Mouse (Mus musculus) neural tube, embryonic 11.5 days (tissue): ENCODE data around the gene Zrsr2. TPM values are rescaled to one million over a fixed set of nuclear protein-coding genes. Genes with fewer than 3 reads are reported as not detected.

ENCODE experiments used
- ATAC-seq: fragments of 200-750 bp; cut with Nextera tagmentation; 2 replicates; pipeline ENCODE4 v1.8.0; 2017; ENCODE audit warnings: moderate number of reproducible peaks, mild to moderate bottlenecking, moderate TSS enrichment, moderate library complexity; ENCODE audit not compliant: insufficient read depth, low FRiP score, low TSS enrichment
- DNase-seq: peaks from one replicate; pipeline ENCODE4 v3.0.0-alpha.2; 2015; ENCODE audit warnings: low spot score
- H3K27ac ChIP-seq: fragments of 300-500 bp; sonication (generic); 2 replicates; pipeline ENCODE4 v1.5.1; 2014; ENCODE audit warnings: low read depth, mild to moderate bottlenecking, low read length
- H3K27me3 ChIP-seq: fragments of 300-500 bp; sonication (generic); 2 replicates; pipeline ENCODE4 v1.6.1; 2014; ENCODE audit warnings: mild to moderate bottlenecking, low read length, mixed read lengths; ENCODE audit not compliant: control insufficient read depth, insufficient read depth
- H3K36me3 ChIP-seq: fragments of 300-500 bp; sonication (generic); 2 replicates; pipeline ENCODE4 v1.6.1; 2014; ENCODE audit warnings: mild to moderate bottlenecking, low read length, moderate library complexity, mixed read lengths; ENCODE audit not compliant: control insufficient read depth, insufficient read depth
- H3K4me1 ChIP-seq: fragments of 300-500 bp; sonication (generic); 2 replicates; pipeline ENCODE4 v1.6.1; 2014; ENCODE audit warnings: low read length, mixed read lengths; ENCODE audit not compliant: control insufficient read depth, insufficient read depth
- H3K4me2 ChIP-seq: fragments of 300-500 bp; sonication (generic); 2 replicates; pipeline ENCODE4 v1.6.1; 2014; ENCODE audit warnings: low read depth, mild to moderate bottlenecking, moderate library complexity
- H3K4me3 ChIP-seq: fragments of 300-500 bp; sonication (generic); 2 replicates; pipeline ENCODE4 v1.5.1; 2014; ENCODE audit warnings: low read depth, low read length
- H3K9ac ChIP-seq: fragments of 300-500 bp; sonication (generic); 2 replicates; pipeline ENCODE4 v1.6.1; 2014; ENCODE audit warnings: mild to moderate bottlenecking, low read length
- H3K9me3 ChIP-seq: fragments of 300-500 bp; sonication (generic); 2 replicates; pipeline ENCODE4 v1.6.1; 2016; ENCODE audit warnings: low read length; ENCODE audit not compliant: control insufficient read depth
- WGBS: fragments of 180-500 bp; shearing (Covaris S2); extraction: QIAGEN DNeasy Blood & Tissue Kit; methylation state at CpG from one replicate; pipeline ENCODE4 v1.1.7; 2014; 5-methylcytosine and 5-hydroxymethylcytosine counted together
- polyA plus RNA-seq: library from polyadenylated mRNA; unstranded; fragments of >200 nt; fragmentation: Nextera tagmentation; extraction: Ambion mirVana; gene quantifications from 2 replicates; pipeline ENCODE4 v1.2.1, GENCODE M21; 2014

The Zrsr2 gene
- polyA plus RNA-seq, 1 experiment from 2014 or later, result 49.2 TPM

GRCm38 (mm10) chrX:163908003-163908336, 50.5 kb downstream of the Zrsr2 start:
- Histone ChIP-seq H3K9ac (peak overlapping the region; percentile 50), H3K36me3 (no peaks in the 10 kb centered on the region), H3K27ac (peak overlapping the region; percentile 67; the same call in 1 of the 2 replicates), H3K27me3 (no peaks in the 10 kb centered on the region), H3K9me3 (no peaks in the 10 kb centered on the region), H3K4me1 (no peaks in the 10 kb centered on the region), H3K4me2 (peak overlapping the region; percentile 46), H3K4me3 (peak overlapping the region; percentile 48)
- no peak for ATAC-seq
- DNase-seq, result peak; percentile 10
- WGBS, result 27% methylated on average over 8 of the region's 8 CpGs

GRCm38 (mm10) chrX:163906861-163907260, 51.6 kb downstream of the Zrsr2 start:
- DNase-seq, result no peak
- no peak overlapping the region for H3K4me2 ChIP-seq
- no peaks in the 10 kb centered on the region for H3K36me3 ChIP-seq
- no peaks in the 10 kb centered on the region for H3K4me1 ChIP-seq
- no peaks in the 10 kb centered on the region for H3K27me3 ChIP-seq
- no peak overlapping the region for H3K27ac ChIP-seq
- no peak for ATAC-seq
- no peaks in the 10 kb centered on the region for H3K9me3 ChIP-seq
- no peak overlapping the region for H3K9ac ChIP-seq
- H3K4me3 ChIP-seq, result no peak overlapping the region
- 89% methylated on average over 2 of the region's 2 CpGs for WGBS

GRCm38 (mm10) chrX:163899431-163900020, 58.9 kb downstream of the Zrsr2 start:
- DNase-seq (no peak), ATAC-seq (no peak)
- Histone ChIP-seq H3K4me3 (no peak overlapping the region), H3K9ac (no peak overlapping the region), H3K4me1 (no peaks in the 10 kb centered on the region), H3K9me3 (no peaks in the 10 kb centered on the region), H3K36me3 (no peaks in the 10 kb centered on the region), H3K27me3 (no peaks in the 10 kb centered on the region; the same call in 1 of the 2 replicates), H3K4me2 (no peak overlapping the region), H3K27ac (no peak overlapping the region)
- 64% methylated on average over 5 of the region's 5 CpGs for WGBS

GRCm38 (mm10) chrX:163897354-163897753, 61.1 kb downstream of the Zrsr2 start:
- no peak overlapping the region for H3K4me3 ChIP-seq
- no peak overlapping the region for H3K4me2 ChIP-seq
- H3K4me1 ChIP-seq, result no peaks in the 10 kb centered on the region
- H3K27ac ChIP-seq, result no peak overlapping the region
- H3K9ac ChIP-seq, result no peak overlapping the region
- H3K27me3 ChIP-seq, result no peaks in the 10 kb centered on the region; the same call in 1 of the 2 replicates
- H3K9me3 ChIP-seq, result no peaks in the 10 kb centered on the region
- DNase-seq (no peak), ATAC-seq (no peak)
- H3K36me3 ChIP-seq, result no peaks in the 10 kb centered on the region
- WGBS, result 81% methylated on average over 1 of the region's 1 CpGs

GRCm38 (mm10) chrX:163885539-163885981, 72.9 kb downstream of the Zrsr2 start:
- DNase-seq, result peak; percentile 16
- H3K27me3 ChIP-seq, result no peaks in the 10 kb centered on the region
- no peaks in the 10 kb centered on the region for H3K36me3 ChIP-seq
- peak; percentile 67 for ATAC-seq
- no peaks in the 10 kb centered on the region for H3K9me3 ChIP-seq
- 79% methylated on average over 4 of the region's 4 CpGs for WGBS
- no peak overlapping the region for H3K27ac ChIP-seq
- no peaks in the 10 kb centered on the region for H3K4me1 ChIP-seq
- no peak overlapping the region for H3K4me2 ChIP-seq
- no peak overlapping the region for H3K9ac ChIP-seq
- no peak overlapping the region for H3K4me3 ChIP-seq

Other genes starting within 250 kb of the Zrsr2 start
- 0.47 and 0.97 TPM in 2 replicates for gene Rnf138rt1, start 197.3 kb downstream of the Zrsr2 start, polyA plus RNA-seq
- 44.0 and 46.3 TPM in 2 replicates for gene Ap1s2, start 49.6 kb downstream of the Zrsr2 start, polyA plus RNA-seq
- 0.19 and 0.28 TPM in 2 replicates for gene Car5b, start 69.3 kb upstream of the Zrsr2 start, polyA plus RNA-seq
- 38.0 and 38.4 TPM in 2 replicates for gene Siah1b, start 117.8 kb upstream of the Zrsr2 start, polyA plus RNA-seq
- not detected in 2 replicates for gene Cltrn, start 130.2 kb upstream of the Zrsr2 start, polyA plus RNA-seq
- 0.13 and 0.14 TPM in 2 replicates for gene Ace2, start 180.7 kb upstream of the Zrsr2 start, polyA plus RNA-seq